Mouse (Mus musculus): ENCODE results near the gene Nts. TPM values are rescaled to one million over a fixed set of nuclear protein-coding genes. Genes with fewer than 3 reads are reported as not detected.
A peak's percentile ranks its signal among the peaks of the same experiment; 100 is the strongest.

Gene Nts
- 0.12 and 0.55 TPM in 2 replicates for polyA plus RNA-seq (2014; fragmentation: Nextera tagmentation; extraction: Ambion mirVana)

GRCm38 (mm10) chr10:102490386-102490785 lies at the start of gene Nts:
Gene Nts (minus strand): TSS chr10:102490486.
- H3K9me3 ChIP-seq (ENCODE audit: control insufficient read depth, low read length) = no peaks in the 10 kb centered on the region
- WGBS = 33% methylated on average over 3 of the region's 3 CpGs
- H3K27me3 ChIP-seq (ENCODE audit: control insufficient read depth, insufficient read depth, low read length) = no peaks in the 10 kb centered on the region
- H3K4me2 ChIP-seq (ENCODE audit: low read depth, severe bottlenecking) = no peak within 1 kb of the TSS
- no peaks in the 10 kb centered on the region for H3K4me1 ChIP-seq (ENCODE audit: control insufficient read depth, insufficient read depth, low read length)
- DNase-seq (ENCODE audit: low spot score) (no peak), ATAC-seq (ENCODE audit: insufficient number of reproducible peaks, low FRiP score, low TSS enrichment, low read depth) (no peak)
- no peak within 1 kb of the TSS for H3K4me3 ChIP-seq (ENCODE audit: low read depth, low read length)
- no peak within 1 kb of the TSS for H3K27ac ChIP-seq (replicated peaks; ENCODE audit: low read depth, low read length)
- H3K36me3 ChIP-seq (ENCODE audit: control insufficient read depth, insufficient read depth, low read length) = no peaks in the 10 kb centered on the region
- no peak within 1 kb of the TSS for H3K9ac ChIP-seq (ENCODE audit: low read length)

GRCm38 (mm10) chr10:102527901-102528300 lies 37.6 kb upstream of the Nts start:
- ATAC-seq (ENCODE audit: insufficient number of reproducible peaks, low FRiP score, low TSS enrichment, low read depth) = no peak
- H3K9me3 ChIP-seq (ENCODE audit: control insufficient read depth, low read length) = no peaks in the 10 kb centered on the region
- no peak overlapping the region for H3K9ac ChIP-seq (ENCODE audit: low read length)
- H3K4me2 ChIP-seq (ENCODE audit: low read depth, severe bottlenecking) = no peak overlapping the region
- 85% methylated on average over 3 of the region's 3 CpGs for WGBS
- no peak overlapping the region for H3K27ac ChIP-seq (replicated peaks; ENCODE audit: low read depth, low read length)
- no peaks in the 10 kb centered on the region for H3K36me3 ChIP-seq (ENCODE audit: control insufficient read depth, insufficient read depth, low read length)
- no peak overlapping the region for H3K4me3 ChIP-seq (ENCODE audit: low read depth, low read length)
- no peaks in the 10 kb centered on the region for H3K27me3 ChIP-seq (ENCODE audit: control insufficient read depth, insufficient read depth, low read length)
- no peaks in the 10 kb centered on the region for H3K4me1 ChIP-seq (ENCODE audit: control insufficient read depth, insufficient read depth, low read length)
- no peak for DNase-seq (ENCODE audit: low spot score)

- no peaks in the 10 kb centered on the region for H3K4me1 ChIP-seq (ENCODE audit: control insufficient read depth, insufficient read depth, low read length)
- peak overlapping the region; percentile 24 for H3K4me2 ChIP-seq (ENCODE audit: low read depth, severe bottlenecking)
- H3K27ac ChIP-seq (replicated peaks; ENCODE audit: low read depth, low read length) = no peak overlapping the region
- WGBS = 3% methylated on average over 1 of the region's 1 CpGs
- no peak overlapping the region for H3K9ac ChIP-seq (ENCODE audit: low read length)
- no peak for ATAC-seq (ENCODE audit: insufficient number of reproducible peaks, low FRiP score, low TSS enrichment, low read depth)
- H3K27me3 ChIP-seq (ENCODE audit: control insufficient read depth, insufficient read depth, low read length) = no peaks in the 10 kb centered on the region
- H3K36me3 ChIP-seq (ENCODE audit: control insufficient read depth, insufficient read depth, low read length) = no peaks in the 10 kb centered on the region
- H3K9me3 ChIP-seq (ENCODE audit: control insufficient read depth, low read length) = no peaks in the 10 kb centered on the region
- H3K4me3 ChIP-seq (ENCODE audit: low read depth, low read length) = 0 out of 2 replicates have a peak overlapping the region, but pooled peaks have one; percentile 3
- DNase-seq (ENCODE audit: low spot score) = no peak
These were observed 23.9 kb upstream of the Nts start for GRCm38 (mm10) chr10:102514159-102514558.

- Histone ChIP-seq H3K36me3 (ENCODE audit: control insufficient read depth, insufficient read depth, low read length) (no peaks in the 10 kb centered on the region), H3K4me2 (ENCODE audit: low read depth, severe bottlenecking) (peak within 1 kb of the TSS; percentile 42), H3K4me1 (ENCODE audit: control insufficient read depth, insufficient read depth, low read length) (peaks cover 2% of the 10 kb centered on the region; the same call in 1 of the 2 replicates), H3K9me3 (ENCODE audit: control insufficient read depth, low read length) (no peaks in the 10 kb centered on the region), H3K27ac (replicated peaks; ENCODE audit: low read depth, low read length) (peak within 1 kb of the TSS; percentile 80), H3K9ac (ENCODE audit: low read length) (peak within 1 kb of the TSS; percentile 43; the same call in 1 of the 2 replicates), H3K4me3 (ENCODE audit: low read depth, low read length) (peak within 1 kb of the TSS; percentile 21), H3K27me3 (ENCODE audit: control insufficient read depth, insufficient read depth, low read length) (no peaks in the 10 kb centered on the region)
- peak; percentile 75 for DNase-seq (ENCODE audit: low spot score)
- 0% methylated on average over 5 of the region's 5 CpGs for WGBS
- ATAC-seq (ENCODE audit: insufficient number of reproducible peaks, low FRiP score, low TSS enrichment, low read depth) = peak; percentile 97
These were observed 21.6 kb upstream of the Nts start, which contains the start of gene Rassf9 for GRCm38 (mm10) chr10:102511807-102512461. Gene Rassf9 (plus strand): TSS chr10:102512222.

GRCm38 (mm10) chr10:102511461-102511806 lies 21.1 kb upstream of the Nts start:
- no peak for DNase-seq (ENCODE audit: low spot score)
- H3K9me3 ChIP-seq (ENCODE audit: control insufficient read depth, low read length) = no peaks in the 10 kb centered on the region
- no peak overlapping the region for H3K4me3 ChIP-seq (ENCODE audit: low read depth, low read length)
- peak overlapping the region; percentile 80 for H3K27ac ChIP-seq (replicated peaks; ENCODE audit: low read depth, low read length)
- 0 out of 2 replicates have a peak overlapping the region, but pooled peaks have one; percentile 12 for H3K9ac ChIP-seq (ENCODE audit: low read length)
- peak; percentile 67 for ATAC-seq (ENCODE audit: insufficient number of reproducible peaks, low FRiP score, low TSS enrichment, low read depth)
- no peaks in the 10 kb centered on the region for H3K27me3 ChIP-seq (ENCODE audit: control insufficient read depth, insufficient read depth, low read length)
- H3K36me3 ChIP-seq (ENCODE audit: control insufficient read depth, insufficient read depth, low read length) = no peaks in the 10 kb centered on the region
- WGBS = 25% methylated on average over 3 of the region's 3 CpGs
- H3K4me1 ChIP-seq (ENCODE audit: control insufficient read depth, insufficient read depth, low read length) = peaks cover 6% of the 10 kb centered on the region; the same call in 1 of the 2 replicates
- peak overlapping the region; percentile 42; the same call in 1 of the 2 replicates for H3K4me2 ChIP-seq (ENCODE audit: low read depth, severe bottlenecking)

GRCm38 (mm10) chr10:102507386-102507785 lies 17.1 kb upstream of the Nts start:
- ATAC-seq (ENCODE audit: insufficient number of reproducible peaks, low FRiP score, low TSS enrichment, low read depth) (no peak), DNase-seq (ENCODE audit: low spot score) (no peak)
- Histone ChIP-seq H3K27ac (replicated peaks; ENCODE audit: low read depth, low read length) (no peak overlapping the region), H3K27me3 (ENCODE audit: control insufficient read depth, insufficient read depth, low read length) (no peaks in the 10 kb centered on the region), H3K36me3 (ENCODE audit: control insufficient read depth, insufficient read depth, low read length) (no peaks in the 10 kb centered on the region), H3K4me3 (ENCODE audit: low read depth, low read length) (no peak overlapping the region), H3K9me3 (ENCODE audit: control insufficient read depth, low read length) (no peaks in the 10 kb centered on the region), H3K9ac (ENCODE audit: low read length) (no peak overlapping the region), H3K4me1 (ENCODE audit: control insufficient read depth, insufficient read depth, low read length) (peaks cover 8% of the 10 kb centered on the region; the same call in 1 of the 2 replicates), H3K4me2 (ENCODE audit: low read depth, severe bottlenecking) (no peak overlapping the region)
- 16% methylated on average over 4 of the region's 4 CpGs for WGBS

GRCm38 (mm10) chr10:102498754-102499153 lies 8.5 kb upstream of the Nts start:
- no peak for DNase-seq (ENCODE audit: low spot score)
- Histone ChIP-seq H3K9ac (ENCODE audit: low read length) (no peak overlapping the region), H3K36me3 (ENCODE audit: control insufficient read depth, insufficient read depth, low read length) (no peaks in the 10 kb centered on the region), H3K27ac (replicated peaks; ENCODE audit: low read depth, low read length) (no peak overlapping the region), H3K4me1 (ENCODE audit: control insufficient read depth, insufficient read depth, low read length) (no peaks in the 10 kb centered on the region), H3K4me2 (ENCODE audit: low read depth, severe bottlenecking) (no peak overlapping the region), H3K27me3 (ENCODE audit: control insufficient read depth, insufficient read depth, low read length) (no peaks in the 10 kb centered on the region), H3K9me3 (ENCODE audit: control insufficient read depth, low read length) (no peaks in the 10 kb centered on the region), H3K4me3 (ENCODE audit: low read depth, low read length) (no peak overlapping the region)
- 26% methylated on average over 4 of the region's 4 CpGs for WGBS
- ATAC-seq (ENCODE audit: insufficient number of reproducible peaks, low FRiP score, low TSS enrichment, low read depth) = no peak

- H3K27ac ChIP-seq (replicated peaks; ENCODE audit: low read depth, low read length) = no peak overlapping the region
- no peak overlapping the region for H3K9ac ChIP-seq (ENCODE audit: low read length)
- WGBS = 17% methylated on average over 3 of the region's 3 CpGs
- H3K27me3 ChIP-seq (ENCODE audit: control insufficient read depth, insufficient read depth, low read length) = no peaks in the 10 kb centered on the region
- no peak overlapping the region for H3K4me2 ChIP-seq (ENCODE audit: low read depth, severe bottlenecking)
- ATAC-seq (ENCODE audit: insufficient number of reproducible peaks, low FRiP score, low TSS enrichment, low read depth) = no peak
- H3K36me3 ChIP-seq (ENCODE audit: control insufficient read depth, insufficient read depth, low read length) = no peaks in the 10 kb centered on the region
- H3K9me3 ChIP-seq (ENCODE audit: control insufficient read depth, low read length) = no peaks in the 10 kb centered on the region
- no peaks in the 10 kb centered on the region for H3K4me1 ChIP-seq (ENCODE audit: control insufficient read depth, insufficient read depth, low read length)
- peak; percentile 74 for DNase-seq (ENCODE audit: low spot score)
- H3K4me3 ChIP-seq (ENCODE audit: low read depth, low read length) = no peak overlapping the region
These were observed 1.5 kb upstream of the Nts start for GRCm38 (mm10) chr10:102491792-102492191.

All from limb, embryonic 11.5 days (tissue).